Mouse (Mus musculus) midbrain, embryonic 10.5 days (tissue): ENCODE results near the gene Cpn2. TPM values are rescaled to one million over a fixed set of nuclear protein-coding genes. Genes with fewer than 3 reads are reported as not detected.

Experiments used
- DNase-seq: peaks from one replicate; pipeline ENCODE4 v3.0.0-alpha.2; 2017; ENCODE audit warnings: low spot score
- H3K27ac ChIP-seq: fragments of 300-500 bp; sonication (generic); replicated peaks from 2 replicates; pipeline ENCODE4 v1.5.1; 2016; ENCODE audit warnings: mild to moderate bottlenecking
- H3K27me3 ChIP-seq: fragments of 300-500 bp; sonication (generic); 2 replicates; pipeline ENCODE4 v1.6.1; 2016; ENCODE audit warnings: low read depth, mild to moderate bottlenecking; ENCODE audit not compliant: poor library complexity, severe bottlenecking
- H3K36me3 ChIP-seq: fragments of 300-500 bp; sonication (generic); 2 replicates; pipeline ENCODE4 v1.6.1; 2016; ENCODE audit warnings: mild to moderate bottlenecking, moderate library complexity
- H3K4me1 ChIP-seq: fragments of 300-500 bp; sonication (generic); 2 replicates; pipeline ENCODE4 v1.6.1; 2016
- H3K4me3 ChIP-seq: fragments of 300-500 bp; sonication (generic); 2 replicates; pipeline ENCODE4 v1.5.1; 2016; ENCODE audit warnings: mild to moderate bottlenecking, moderate library complexity
- H3K9me3 ChIP-seq: fragments of 300-500 bp; sonication (generic); replicated peaks from 2 replicates; pipeline ENCODE4 v1.6.1; 2016; ENCODE audit warnings: mild to moderate bottlenecking
- WGBS: fragments of 180-500 bp; shearing (Covaris S2); methylation state at CpG from one replicate; pipeline ENCODE4 v1.1.7; 2016; 5-methylcytosine and 5-hydroxymethylcytosine counted together
- polyA plus RNA-seq: library from polyadenylated mRNA; unstranded; fragments of >200 nt; fragmentation: Nextera tagmentation; extraction: Ambion mirVana; gene quantifications from 2 replicates; pipeline ENCODE4 v1.2.1, GENCODE M21; 2016

The Cpn2 gene
- not detected in 2 replicates for polyA plus RNA-seq

DNA sequence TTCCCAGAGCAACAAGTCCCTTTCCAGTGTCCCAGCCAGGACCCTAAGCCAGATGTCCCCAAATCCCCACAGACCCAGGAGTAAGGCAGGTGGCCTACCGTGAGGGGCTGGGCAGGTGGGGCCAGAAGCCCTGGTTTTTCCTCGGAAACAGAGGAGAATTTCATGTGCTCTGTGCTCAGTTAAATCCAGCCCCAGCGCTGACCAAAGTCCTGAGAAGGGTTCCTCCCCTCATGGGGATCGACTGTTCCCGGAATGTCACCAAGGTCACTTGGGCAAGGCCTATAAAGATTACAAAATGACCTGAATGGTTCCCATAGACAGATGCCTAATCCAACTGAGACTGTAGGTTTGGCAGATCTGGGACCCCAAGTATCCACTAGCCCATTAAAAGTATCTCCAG is at the start of gene Cpn2:
TSS of gene Cpn2 (minus strand) at position 141 of the 400 bp plus-strand sequence.
- H3K27me3 ChIP-seq, result peaks cover 15% of the 10 kb centered on the region
- DNase-seq, result no peak
- WGBS, result 74% methylated on average over 5 of the region's 5 CpGs

DNA sequence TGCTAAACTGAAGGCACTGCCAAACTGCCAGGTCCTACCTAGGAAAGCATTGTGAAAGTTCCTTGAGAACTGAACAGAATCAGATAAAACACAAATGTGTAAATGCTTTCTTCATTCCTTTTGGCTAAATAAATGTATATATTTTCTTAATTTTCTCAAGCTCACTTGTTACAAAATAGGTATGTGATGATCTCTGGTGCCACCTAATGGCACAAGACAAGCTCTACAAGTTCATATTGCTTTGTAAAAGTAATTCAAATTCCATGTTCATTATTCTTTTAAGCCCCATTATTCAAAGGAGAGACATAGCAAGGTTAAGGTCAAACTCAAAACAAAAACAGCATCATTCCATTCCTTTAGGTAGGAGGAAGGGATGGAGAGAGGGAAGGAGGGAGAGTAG is 46.9 kb upstream of the Cpn2 start:
- Histone ChIP-seq H3K27me3 (peaks cover 30% of the 10 kb centered on the region), H3K4me1 (peaks cover 11% of the 10 kb centered on the region), H3K9me3 (no peaks in the 10 kb centered on the region), H3K4me3 (no peak overlapping the region), H3K27ac (no peak overlapping the region), H3K36me3 (peaks cover 21% of the 10 kb centered on the region)
- DNase-seq, result no peak

More for the DNA sequence above, at the start of gene Cpn2:
- Histone ChIP-seq H3K9me3 (no peaks in the 10 kb centered on the region), H3K4me3 (no peak within 1 kb of the TSS), H3K27ac (no peak within 1 kb of the TSS), H3K36me3 (no peaks in the 10 kb centered on the region), H3K4me1 (peaks cover 10% of the 10 kb centered on the region; the same call in 1 of the 2 replicates)

DNA sequence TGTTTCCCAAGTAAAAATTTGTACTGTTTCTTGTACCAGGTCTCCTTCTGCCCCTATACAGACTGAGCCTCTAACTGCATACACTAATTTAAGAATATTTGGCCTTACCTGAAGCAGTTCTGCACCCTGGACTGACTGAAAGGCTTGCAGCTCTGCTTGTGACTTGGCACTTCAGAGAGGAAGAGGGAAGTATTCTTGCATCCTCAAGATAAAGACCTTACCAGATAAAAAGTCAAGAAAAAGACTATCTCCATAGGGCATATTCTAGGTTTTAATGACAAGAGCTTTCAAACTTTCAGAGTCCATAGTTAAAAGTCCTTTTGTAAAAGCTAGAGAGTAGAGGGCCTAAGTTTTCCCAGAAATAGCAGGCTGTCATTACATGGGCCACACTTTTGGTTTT is 43.3 kb upstream of the Cpn2 start, which contains the start of gene Gp5:
TSS of gene Gp5 (minus strand) at position 133 of the 400 bp plus-strand sequence.
- H3K27ac ChIP-seq, result no peak within 1 kb of the TSS
- H3K27me3 ChIP-seq, result peaks cover 65% of the 10 kb centered on the region
- peaks cover 22% of the 10 kb centered on the region for H3K4me1 ChIP-seq
- no peak for DNase-seq
- H3K9me3 ChIP-seq, result no peaks in the 10 kb centered on the region
- H3K4me3 ChIP-seq, result peak within 1 kb of the TSS; percentile 69
- peaks cover 7% of the 10 kb centered on the region for H3K36me3 ChIP-seq

DNA sequence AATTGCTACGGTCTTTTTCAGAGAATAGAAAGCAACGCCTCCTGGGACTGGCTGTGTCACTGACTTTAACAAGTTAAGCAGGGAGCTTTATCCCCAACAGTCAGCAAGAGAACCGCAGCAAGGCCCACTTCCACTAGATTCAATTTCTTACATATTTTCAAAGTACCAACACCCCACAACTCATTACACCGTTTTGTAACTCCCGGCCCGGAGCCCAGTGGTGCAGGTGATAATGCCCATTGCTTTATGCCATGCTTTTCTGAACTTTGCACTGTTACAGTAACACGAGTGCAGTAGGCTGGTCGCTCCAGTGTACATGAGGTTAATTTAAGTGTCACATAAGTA is 42.8 kb upstream of the Cpn2 start:
- Histone ChIP-seq H3K27ac (no peak overlapping the region), H3K4me1 (peaks cover 21% of the 10 kb centered on the region), H3K4me3 (no peak overlapping the region), H3K27me3 (peaks cover 67% of the 10 kb centered on the region), H3K36me3 (peaks cover 3% of the 10 kb centered on the region), H3K9me3 (no peaks in the 10 kb centered on the region)
- 54% methylated on average over 8 of the region's 8 CpGs for WGBS
- DNase-seq, result no peak

DNA sequence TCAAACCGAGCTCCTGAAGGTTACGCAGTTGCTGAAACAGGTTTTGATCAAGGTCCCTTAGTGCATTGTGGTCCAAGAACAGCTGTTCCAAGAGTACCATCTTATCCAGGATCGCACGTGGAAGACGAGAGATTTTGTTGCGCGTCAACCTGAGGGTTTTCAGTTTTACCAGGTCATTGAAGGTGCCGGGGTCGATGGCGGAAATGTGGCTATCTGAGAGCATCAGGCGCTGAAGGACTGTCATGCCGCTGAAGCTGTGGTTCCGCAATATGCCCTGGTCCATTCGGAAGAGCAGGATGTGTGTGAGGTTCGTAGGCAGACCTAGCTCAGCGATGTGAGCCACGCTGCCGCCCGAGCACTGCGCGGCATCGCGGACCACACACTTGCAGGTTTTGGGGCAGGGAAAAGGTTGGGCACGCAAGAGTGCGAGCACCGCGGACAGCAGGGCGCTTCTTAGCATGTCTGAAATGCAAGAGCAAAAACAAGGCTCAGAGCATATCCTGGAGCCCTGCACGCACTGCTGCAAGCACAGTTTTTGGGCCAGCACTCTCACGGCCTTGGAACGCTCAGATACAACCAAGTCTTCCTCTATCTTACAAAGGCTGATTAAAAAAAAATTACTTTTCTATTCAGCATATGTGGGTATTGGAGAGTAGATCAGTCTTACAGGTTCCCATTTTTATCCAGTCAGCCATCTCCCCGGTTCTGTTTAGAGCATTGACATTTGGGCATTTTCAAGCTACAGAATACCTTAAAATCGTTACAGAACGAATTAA is 42.3 kb upstream of the Cpn2 start:
- Histone ChIP-seq H3K4me1 (peaks cover 21% of the 10 kb centered on the region), H3K27ac (no peak overlapping the region), H3K36me3 (no peaks in the 10 kb centered on the region; the same call in 1 of the 2 replicates), H3K9me3 (no peaks in the 10 kb centered on the region), H3K4me3 (peak overlapping the region; percentile 69), H3K27me3 (peaks cover 71% of the 10 kb centered on the region)
- peak; percentile 56 for DNase-seq
- 5% methylated on average over 34 of the region's 34 CpGs for WGBS

DNA sequence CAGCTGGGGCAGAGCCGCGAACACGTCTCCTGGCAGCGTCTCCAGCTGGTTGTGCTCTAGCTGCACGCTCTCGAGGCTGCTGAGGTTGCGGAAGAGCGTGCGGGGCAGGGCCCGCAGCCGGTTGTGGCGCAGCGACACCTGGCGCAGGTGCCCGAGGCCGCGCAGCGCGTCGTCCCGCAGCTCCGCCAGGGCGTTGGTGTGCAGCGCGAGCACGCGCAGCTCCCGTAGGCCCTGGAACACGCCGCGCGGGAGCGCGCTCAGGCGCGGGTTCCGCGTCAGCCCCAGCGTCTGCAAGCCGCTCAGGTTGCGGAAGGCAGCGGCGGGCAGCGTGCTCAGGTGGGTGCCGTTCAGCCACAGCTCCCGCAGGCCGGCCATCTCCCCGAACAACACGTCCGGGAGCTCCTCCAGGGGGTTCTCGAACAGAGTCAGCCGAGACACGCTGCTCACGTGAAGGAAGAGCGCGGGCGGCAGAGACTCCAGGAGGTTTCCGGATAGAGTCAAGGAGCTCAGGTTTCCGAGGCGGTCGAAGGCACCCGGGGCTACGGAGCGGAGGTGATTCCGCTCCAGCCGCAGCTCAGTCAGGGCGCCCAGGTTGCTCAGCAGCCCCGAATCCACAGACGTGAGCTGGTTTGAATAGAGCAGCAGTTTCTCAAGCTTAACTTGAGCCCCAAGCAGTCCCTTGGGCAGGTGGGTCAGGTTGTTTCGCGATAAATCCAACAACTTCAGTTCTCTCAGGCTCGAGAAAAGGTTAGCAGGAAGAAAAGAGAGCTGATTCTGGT is 41.5 kb upstream of the Cpn2 start:
- DNase-seq, result no peak
- WGBS, result under 1% methylated on average over 72 of the region's 72 CpGs

DNA sequence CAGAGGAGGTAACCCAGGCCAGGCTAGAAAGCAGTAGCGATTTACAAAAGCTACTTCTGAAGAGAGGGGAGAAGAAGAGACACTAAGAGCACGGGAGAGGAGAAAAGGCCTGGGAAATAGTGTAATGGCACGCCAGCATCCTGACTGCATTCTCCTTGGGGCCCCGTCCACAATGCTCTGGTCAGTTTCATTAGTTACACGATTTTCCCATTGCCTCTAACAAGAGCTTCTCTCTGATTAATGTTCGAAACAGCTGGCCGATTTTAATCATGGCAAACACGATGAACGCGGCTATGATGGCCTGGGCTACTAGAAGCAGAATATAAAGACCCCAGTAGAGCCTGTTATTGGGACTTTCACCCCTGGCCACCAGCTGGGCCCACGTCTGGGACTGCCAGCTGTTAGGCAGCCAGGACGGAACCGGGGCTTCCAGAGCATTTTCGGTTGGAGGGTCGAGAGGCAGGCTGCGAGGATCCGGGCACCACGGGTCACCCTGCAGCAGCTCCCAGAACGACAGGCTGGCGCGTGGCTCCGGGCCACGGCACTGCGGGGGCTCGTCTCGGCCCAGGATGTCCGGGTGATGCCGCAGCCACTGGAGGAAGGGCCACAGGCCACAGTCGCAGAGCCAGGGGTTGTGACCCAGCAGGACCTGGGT is 40.8 kb upstream of the Cpn2 start:
- Histone ChIP-seq H3K9me3 (no peaks in the 10 kb centered on the region), H3K4me3 (peak overlapping the region; percentile 69), H3K4me1 (peaks cover 21% of the 10 kb centered on the region), H3K36me3 (no peaks in the 10 kb centered on the region; the same call in 1 of the 2 replicates), H3K27me3 (peaks cover 85% of the 10 kb centered on the region), H3K27ac (peak overlapping the region; percentile 38; the same call in 1 of the 2 replicates)
- 16% methylated on average over 29 of the region's 29 CpGs for WGBS
- peak; percentile 42 for DNase-seq

More for the DNA sequence above, 41.5 kb upstream of the Cpn2 start:
- Histone ChIP-seq H3K27ac (peak overlapping the region; percentile 57; the same call in 1 of the 2 replicates), H3K36me3 (no peaks in the 10 kb centered on the region; the same call in 1 of the 2 replicates), H3K4me3 (peak overlapping the region; percentile 69), H3K4me1 (peaks cover 21% of the 10 kb centered on the region), H3K9me3 (no peaks in the 10 kb centered on the region), H3K27me3 (peaks cover 78% of the 10 kb centered on the region)

DNA sequence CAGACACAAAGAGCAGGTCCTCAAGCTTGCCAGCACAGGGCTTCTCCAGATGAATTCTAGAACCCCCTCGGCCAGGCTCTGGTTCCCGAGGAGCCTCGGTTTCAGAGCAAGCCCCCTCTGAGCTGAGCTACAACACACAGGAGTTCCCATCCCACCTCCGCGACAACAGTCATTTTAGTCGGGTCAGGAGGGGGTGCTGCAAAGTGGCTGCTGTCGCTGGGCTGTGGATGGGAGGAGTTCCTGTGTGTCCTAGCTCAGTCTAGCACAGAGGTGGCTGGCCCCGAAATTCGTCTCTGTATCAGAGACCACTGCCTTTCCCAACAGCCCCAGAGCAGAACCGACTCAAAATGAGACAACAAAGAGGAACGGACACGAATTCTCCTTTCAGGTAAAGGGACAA is 40.0 kb upstream of the Cpn2 start:
- no peak for DNase-seq
- peaks cover 91% of the 10 kb centered on the region for H3K27me3 ChIP-seq
- no peak overlapping the region for H3K27ac ChIP-seq
- 53% methylated on average over 12 of the region's 12 CpGs for WGBS
- no peak overlapping the region for H3K4me3 ChIP-seq
- H3K4me1 ChIP-seq, result peaks cover 21% of the 10 kb centered on the region
- no peaks in the 10 kb centered on the region; the same call in 1 of the 2 replicates for H3K36me3 ChIP-seq
- H3K9me3 ChIP-seq, result no peaks in the 10 kb centered on the region

DNA sequence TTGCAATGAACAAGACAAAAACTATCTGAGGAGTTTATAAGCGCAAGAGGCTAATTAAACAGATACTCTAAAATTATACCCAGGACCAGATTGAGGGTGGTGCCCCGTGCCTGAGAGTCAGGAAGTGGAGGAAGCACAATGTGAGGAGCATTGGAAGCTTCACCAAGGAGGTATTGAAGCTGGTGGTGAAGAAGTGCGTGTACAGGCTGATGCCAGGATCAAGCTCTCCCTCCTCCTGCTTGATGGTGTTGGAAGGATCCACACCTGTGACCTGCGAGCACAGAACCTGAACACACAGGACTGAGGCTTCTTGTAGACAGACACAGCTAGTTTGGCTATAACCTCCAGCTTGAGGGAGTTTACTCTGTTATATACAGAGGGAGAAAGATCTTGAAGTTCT is 38.8 kb upstream of the Cpn2 start:
- H3K9me3 ChIP-seq, result no peaks in the 10 kb centered on the region
- DNase-seq, result no peak
- peaks cover 86% of the 10 kb centered on the region for H3K27me3 ChIP-seq
- H3K27ac ChIP-seq, result no peak overlapping the region
- no peak overlapping the region for H3K4me3 ChIP-seq
- 91% methylated on average over 4 of the region's 4 CpGs for WGBS
- H3K4me1 ChIP-seq, result peaks cover 21% of the 10 kb centered on the region
- no peaks in the 10 kb centered on the region for H3K36me3 ChIP-seq

DNA sequence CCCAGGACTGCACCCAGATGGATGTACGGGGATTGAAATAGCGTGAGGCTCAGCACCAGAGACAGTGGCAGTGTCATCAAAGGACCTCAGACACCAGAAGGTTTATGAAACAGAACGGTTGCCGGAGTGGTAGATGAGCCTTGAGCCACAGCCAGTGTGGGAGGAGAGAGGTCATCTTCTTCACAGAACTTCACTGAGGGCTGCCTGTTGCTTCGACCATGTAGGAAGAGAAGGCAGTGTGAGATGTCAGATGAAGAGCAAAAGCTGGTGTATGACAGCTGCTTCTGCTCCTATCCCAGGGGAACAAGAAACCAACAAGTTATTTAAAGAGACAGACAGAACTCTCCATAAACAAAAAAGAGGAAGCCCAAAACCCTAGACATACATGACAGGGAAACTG is 36.9 kb upstream of the Cpn2 start:
- no peak overlapping the region for H3K27ac ChIP-seq
- H3K9me3 ChIP-seq, result no peaks in the 10 kb centered on the region
- peaks cover 67% of the 10 kb centered on the region for H3K27me3 ChIP-seq
- WGBS, result 82% methylated on average over 5 of the region's 5 CpGs
- H3K36me3 ChIP-seq, result no peaks in the 10 kb centered on the region
- no peak for DNase-seq
- no peak overlapping the region for H3K4me3 ChIP-seq
- H3K4me1 ChIP-seq, result peaks cover 12% of the 10 kb centered on the region

DNA sequence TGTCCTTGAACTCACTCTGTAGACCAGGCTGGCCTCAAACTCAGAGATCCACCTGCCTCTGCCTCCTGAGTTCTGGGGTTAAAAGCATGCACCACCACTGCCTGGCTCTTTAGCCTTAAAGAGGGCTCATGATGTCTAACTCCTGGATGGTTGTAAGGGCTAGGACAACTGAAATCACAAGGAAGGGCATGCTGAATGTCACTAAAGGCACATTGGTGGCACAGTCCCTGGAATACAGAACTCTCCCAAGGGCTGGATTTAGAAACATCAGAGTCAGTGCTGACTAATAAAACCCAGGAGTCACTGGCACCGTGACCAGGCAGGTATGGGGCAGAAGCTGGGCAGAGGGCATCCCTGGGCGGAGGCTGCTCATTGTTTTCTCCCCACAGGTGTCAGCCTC is 36.1 kb upstream of the Cpn2 start:
- no peak overlapping the region for H3K4me3 ChIP-seq
- H3K9me3 ChIP-seq, result no peaks in the 10 kb centered on the region
- WGBS, result 85% methylated on average over 2 of the region's 2 CpGs
- peaks cover 59% of the 10 kb centered on the region for H3K27me3 ChIP-seq
- no peak for DNase-seq
- H3K4me1 ChIP-seq, result peaks cover 4% of the 10 kb centered on the region
- H3K27ac ChIP-seq, result no peak overlapping the region
- H3K36me3 ChIP-seq, result no peaks in the 10 kb centered on the region

DNA sequence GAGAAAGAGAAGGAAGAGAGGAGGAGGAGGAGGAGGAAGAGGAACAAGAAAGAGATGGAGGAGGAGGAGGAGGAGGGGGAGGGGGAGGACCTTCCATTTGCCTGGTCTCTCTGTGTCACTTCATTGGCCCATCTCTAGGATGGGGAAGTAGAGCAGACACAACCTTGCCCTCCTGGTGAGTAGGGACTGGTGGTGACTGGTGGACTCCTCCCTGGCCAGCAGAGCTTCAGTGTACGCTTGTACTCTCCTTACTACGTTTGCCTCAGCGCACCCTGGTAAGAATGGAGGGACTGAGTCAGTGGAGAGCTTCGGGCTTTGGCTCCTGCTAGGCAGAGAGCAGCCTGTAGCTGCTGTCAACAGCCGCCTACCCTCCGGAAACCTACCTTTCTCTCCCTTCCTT is 35.4 kb upstream of the Cpn2 start:
- Histone ChIP-seq H3K36me3 (no peaks in the 10 kb centered on the region), H3K4me1 (no peaks in the 10 kb centered on the region), H3K27me3 (peaks cover 52% of the 10 kb centered on the region), H3K9me3 (no peaks in the 10 kb centered on the region), H3K27ac (no peak overlapping the region), H3K4me3 (no peak overlapping the region)
- no peak for DNase-seq
- WGBS, result 86% methylated on average over 6 of the region's 6 CpGs
